Mouse (Mus musculus) lung, postnatal 14 days (tissue): ENCODE data around the gene Manba.
A peak's percentile ranks its signal among the peaks of the same experiment; 100 is the strongest.
"Not testable (repeated sequence)": the region's sequence is repeated elsewhere in the genome, so short reads cannot be mapped to it uniquely, and the experiment has no call there.

Experiments
- DNase-seq: peaks from one replicate; pipeline ENCODE4 v3.0.0; 2021

Manba gene

DNA sequence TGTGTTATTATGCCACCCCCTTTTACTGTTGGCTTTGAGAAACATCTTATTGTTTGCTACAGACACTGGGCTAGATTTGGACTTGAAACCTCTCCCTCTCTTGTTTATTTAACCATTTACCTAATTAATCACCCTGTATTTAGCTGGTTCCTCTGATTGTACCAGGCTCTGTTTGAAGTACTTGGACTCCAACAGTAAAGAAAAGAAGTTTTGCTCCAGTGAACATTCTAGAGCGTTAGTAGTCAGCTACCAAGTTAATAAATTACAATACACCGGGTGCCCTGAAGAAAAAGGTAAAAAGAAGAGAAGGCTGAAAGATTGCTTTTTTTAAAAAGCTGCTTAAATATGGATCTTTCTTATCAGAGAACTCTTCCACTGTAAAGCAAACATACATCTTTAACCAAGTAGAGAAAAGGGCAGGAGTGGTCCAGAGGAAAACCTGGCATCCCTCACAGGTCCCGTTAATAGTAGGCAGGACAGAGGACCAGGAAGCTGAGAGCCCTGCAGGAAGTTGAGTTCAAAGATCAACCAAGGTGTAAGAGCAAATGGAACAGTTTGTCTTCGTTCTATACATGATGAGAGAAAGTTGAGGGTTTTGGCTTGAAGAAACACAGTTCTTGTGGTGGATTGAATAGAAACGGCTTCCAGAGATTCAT lies 4.6 kb downstream of the Manba start:
- no peak for DNase-seq

DNA sequence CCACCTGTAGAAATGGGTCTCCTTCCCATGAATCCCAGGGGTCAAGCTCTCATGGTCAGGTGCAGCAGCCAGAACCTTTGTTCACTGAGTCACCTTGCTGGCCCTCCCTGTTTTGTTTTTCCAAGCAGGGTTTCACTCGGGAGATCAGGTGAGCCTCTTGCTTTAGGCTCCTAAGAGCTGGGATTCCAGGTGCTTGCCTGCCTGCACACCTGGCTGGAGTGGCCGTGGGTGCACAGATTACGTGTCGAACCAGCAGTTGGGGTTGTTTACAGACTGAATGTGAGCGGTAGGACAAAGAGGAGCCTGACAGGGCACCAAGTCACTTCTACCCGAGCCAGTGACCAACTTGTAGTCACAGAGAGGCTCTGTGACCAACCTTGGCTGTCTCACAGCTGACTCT lies 5.7 kb downstream of the Manba start:
- DNase-seq: no peak

DNA sequence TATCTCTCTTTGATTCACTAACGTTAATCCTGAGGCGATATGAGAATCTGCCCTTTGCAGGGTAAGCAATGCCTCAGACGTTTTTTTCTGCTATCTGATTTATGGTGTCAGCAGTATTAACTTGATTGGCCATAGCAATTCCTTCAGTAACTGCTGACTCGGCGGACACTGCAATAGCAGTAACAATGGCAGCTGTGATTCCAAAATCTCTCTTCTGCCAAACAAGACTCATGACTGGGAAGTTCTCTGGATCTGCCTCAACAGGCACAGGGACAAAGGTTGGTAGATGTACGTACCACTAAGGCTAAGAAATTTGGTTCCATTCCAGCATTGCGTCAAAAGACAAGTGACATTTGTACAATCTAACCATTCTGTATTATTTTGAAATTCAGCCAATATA lies 7.9 kb downstream of the Manba start:
- not testable (repeated sequence) for DNase-seq

DNA sequence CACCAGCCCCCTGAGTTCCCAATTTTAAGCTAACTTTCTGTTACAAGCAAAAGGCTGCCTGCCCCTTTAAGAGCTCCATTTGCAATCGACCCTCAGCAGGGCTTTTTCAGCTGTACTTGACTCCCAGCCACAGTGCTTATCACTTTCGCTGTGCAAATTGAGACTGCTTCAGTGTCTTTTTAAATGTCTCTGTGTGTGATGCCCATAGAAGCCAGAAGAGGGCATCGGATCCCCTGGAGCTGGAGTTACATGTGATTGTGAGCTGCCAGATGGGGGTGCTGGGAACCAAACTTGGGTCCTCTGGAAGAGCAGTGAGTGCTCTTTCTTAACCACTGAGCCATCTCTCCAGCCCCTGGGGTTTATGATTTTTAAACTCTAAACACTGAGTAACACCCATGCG lies 12.5 kb downstream of the Manba start:
- not testable (repeated sequence) for DNase-seq

- no peak for DNase-seq
Observed at GRCm38 (mm10) chr3:135498891-135499290, 13.5 kb downstream of the Manba start.

- DNase-seq: no peak
Observed at GRCm38 (mm10) chr3:135503160-135503559, 17.7 kb downstream of the Manba start.

DNA sequence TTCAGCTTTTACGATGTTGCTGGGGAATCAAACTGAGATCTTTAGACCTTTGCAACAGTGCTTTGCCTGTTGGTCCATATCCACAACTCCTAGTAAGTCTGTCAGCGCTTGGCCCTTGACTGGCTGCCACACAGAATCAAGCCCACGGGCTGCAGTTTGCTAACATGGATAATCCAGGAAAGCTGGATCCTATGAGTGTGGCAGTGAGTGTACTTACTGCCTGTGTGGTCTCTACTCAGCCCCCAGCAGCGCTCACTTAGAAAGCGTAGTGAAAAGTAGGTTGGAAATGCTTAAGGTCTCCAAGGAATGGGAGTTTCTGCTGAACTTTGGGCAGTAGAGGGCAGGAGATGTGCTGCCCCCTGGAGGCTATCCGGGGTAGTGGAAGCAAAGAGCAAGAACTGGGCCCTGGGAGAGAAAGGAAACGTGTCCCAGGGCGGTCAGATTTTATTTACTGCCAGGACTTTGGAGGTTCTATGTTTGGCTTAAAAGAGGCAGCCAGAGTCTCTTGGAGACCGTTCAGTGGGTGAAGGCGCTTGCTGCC lies 20.0 kb downstream of the Manba start:
- peak; percentile 84 for DNase-seq

DNA sequence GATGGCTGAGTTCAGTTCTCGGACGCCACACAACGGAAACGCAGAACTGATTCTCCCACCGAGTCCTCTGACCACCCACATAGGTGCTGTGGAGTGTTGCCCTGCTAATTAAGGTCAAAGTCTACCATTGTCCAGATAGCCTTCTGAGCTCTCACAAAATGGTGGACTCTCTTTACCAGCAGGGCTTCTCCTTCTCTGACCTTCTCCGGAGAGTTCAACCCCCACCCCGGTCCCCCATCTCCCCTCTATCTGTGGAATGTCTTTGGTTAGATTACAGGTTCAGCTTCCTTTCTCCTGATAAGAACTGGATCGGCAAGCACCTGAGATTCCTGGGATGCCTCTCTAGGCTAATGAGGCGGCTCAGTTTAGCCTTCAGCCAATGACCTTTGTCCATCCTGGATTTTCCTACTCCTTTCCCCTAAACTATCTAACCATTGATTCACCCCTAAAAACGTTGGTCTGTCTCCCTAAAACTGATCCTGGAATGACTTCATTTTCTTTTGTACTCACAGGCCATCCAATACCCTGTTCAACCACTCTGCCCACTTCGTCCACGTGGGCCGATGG lies 20.6 kb downstream of the Manba start:
- no peak for DNase-seq

- no peak for DNase-seq
Observed at GRCm38 (mm10) chr3:135507506-135507905, 22.1 kb downstream of the Manba start.

DNA sequence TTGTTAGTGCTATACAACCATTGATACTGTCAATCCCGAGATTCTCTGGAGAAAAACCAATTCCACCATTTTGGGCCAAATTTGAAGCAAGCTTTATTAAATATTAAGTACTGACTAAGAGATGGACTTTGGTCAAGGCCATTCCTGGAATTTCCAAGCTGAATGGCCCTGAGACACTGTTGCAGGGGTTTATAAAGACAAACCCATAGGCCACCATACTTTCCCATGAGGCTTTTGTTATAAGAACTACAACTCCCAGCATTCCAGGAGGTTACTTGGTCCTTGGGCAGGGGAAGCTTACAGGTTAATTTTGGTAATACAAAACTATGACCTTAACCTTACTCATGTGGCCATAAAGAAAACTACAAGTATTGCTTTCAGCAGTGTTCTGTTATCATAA lies 22.8 kb downstream of the Manba start:
- DNase-seq: no peak

GRCm38 (mm10) chr3:135510372-135510771 lies 25.0 kb downstream of the Manba start:
- DNase-seq: no peak

- no peak for DNase-seq
Observed at GRCm38 (mm10) chr3:135511683-135512082, 26.3 kb downstream of the Manba start.

GRCm38 (mm10) chr3:135513270-135513669 lies 27.9 kb downstream of the Manba start:
- DNase-seq: no peak

DNA sequence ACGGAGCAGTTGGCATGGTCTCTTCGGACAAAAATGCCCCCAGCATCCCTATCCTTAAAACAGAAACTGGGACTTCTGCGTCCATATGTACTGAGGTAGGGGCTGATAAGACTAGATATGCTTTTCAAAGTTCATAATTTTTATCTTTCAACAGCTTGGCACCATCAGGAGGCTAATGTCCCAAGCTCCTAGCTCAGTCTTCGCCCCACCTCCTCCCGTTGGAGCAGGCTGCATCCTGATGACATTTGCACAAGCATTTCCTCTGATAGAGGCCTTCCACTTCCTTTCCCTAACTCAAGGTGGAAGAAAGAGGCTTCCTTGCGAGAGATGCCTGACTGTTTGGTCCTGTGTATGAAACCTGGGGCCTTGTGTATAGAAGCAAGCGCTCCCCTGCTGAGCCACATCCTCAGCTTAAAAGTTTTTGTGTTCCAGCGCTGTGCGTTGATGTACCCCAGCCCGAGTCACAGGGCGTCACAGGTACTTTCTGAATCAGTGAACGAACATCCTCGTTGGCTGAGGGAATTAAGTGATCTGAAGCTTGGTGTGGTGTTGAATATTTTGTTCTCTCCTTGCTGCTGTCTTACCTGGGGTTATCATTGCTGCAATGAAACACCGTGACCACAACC lies 28.5 kb downstream of the Manba start:
- no peak for DNase-seq

DNA sequence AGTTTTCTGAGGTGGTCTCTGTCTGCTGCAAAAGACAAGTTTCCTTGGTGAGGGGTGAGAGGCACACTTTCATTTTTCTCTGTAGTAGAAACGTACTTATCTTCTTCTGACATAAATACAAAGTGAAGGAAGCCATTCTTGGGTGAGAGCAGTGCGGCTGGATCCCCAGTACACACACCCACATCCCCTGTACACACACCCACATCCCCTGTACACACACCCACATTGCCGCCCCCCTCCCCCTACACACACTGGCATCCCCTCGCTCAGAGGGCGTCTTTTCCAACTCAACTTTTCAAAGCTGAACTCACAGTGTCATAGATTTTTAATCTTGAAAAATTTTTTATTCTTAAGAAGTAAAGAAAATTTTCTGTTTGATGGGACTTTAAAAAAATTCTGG lies 29.8 kb downstream of the Manba start:
- DNase-seq: no peak

DNA sequence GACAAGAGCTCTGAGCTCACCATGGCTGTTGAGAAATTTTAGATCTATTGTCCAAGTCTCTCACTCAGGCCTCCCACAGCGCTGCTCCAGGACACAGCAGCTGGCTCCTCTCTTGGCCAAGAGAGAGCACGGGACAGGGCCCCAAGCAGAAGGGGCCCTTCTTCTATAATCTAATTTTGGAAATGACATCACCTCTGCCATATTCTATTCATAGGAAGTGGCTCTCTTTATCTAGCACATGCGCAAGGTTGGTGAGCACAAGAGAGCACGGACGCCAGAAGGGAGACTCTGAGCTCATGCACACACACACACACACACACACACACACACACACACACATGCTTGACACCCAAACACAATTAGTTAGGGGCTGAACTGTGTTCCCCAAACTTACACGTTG lies 31.5 kb downstream of the Manba start:
- peak; percentile 51 for DNase-seq

DNA sequence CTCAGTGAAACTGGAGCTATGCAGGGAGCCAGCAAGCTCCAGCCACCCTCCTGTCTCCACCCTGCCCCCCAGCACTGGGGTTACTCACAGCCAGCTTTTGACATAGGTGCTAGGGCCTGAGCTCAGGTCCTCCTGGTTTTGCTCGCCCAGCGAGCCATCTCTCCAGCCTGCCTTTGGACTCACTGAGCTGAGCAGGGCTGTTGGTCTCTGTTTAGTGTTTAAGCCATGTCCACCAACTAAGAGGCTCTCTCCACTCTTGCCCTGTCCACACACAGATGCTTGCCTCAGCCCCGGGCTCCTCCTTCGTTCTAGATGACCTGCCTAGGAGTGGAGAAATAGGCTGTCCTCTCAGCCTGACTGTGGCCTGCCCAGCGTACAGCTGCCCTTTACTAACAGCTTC lies 33.5 kb downstream of the Manba start:
- DNase-seq: no peak

- no peak for DNase-seq
Observed at GRCm38 (mm10) chr3:135519584-135519983, 34.2 kb downstream of the Manba start.

- DNase-seq: peak; percentile 80
Observed at GRCm38 (mm10) chr3:135521963-135522362, 36.6 kb downstream of the Manba start.

DNA sequence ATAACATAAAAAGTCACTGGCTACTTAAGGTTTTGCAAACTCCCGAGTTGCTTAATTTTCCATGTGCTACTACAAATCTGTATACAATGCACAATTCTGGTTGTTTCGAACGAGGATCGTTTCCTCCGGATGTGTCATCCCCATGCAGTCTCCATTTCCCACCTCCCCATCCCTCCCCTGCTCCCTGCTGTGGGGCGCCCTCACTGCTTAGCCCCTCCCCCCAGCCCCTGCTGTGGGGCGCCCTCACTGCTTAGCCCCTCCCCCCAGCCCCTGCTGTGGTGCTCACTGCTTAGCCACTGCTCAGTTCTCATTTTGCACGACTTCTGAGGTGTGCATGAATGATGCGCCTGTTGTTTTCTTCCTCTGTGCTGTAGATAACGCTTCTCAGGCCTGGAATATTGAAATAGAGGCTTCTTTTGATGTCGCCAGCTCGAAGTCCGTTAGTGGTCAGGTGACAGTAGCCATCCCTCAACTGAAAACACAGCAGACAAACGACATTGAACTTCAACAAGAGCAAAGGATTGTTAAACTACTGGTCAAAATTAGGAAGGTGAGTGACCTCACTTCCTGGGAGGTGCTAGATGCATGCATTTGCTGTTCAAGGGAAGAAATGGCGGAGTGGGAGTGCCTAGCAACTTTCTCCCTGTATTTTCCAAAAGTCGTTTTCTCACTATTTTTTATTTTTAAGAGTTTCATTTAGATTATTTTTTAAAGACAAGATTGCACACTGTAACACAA lies 37.4 kb downstream of the Manba start:
- DNase-seq: no peak

DNA sequence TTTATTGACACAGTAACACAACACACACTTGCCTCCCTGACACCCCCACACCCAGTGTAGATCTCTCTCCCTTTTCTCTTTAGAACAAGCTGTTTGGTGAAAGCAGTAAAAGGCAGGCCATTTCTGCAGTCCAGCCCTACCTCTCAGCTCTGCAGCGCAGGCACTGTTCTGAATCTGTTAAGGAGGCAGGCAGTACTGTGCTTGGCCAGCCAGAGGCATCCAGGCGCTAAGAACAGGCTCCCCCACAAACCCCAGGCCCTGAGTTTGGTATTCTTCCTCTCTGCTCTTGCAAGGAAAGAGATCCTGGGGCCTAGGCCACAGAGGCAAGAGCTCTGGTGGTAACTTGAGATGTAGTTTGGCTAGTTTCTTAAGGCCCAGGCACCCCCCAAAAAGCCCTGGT lies 39.5 kb downstream of the Manba start:
- DNase-seq: not testable (repeated sequence)

GRCm38 (mm10) chr3:135529670-135530069 lies 44.3 kb downstream of the Manba start:
- DNase-seq: no peak

GRCm38 (mm10) chr3:135531762-135532161 lies 46.4 kb downstream of the Manba start:
- DNase-seq: no peak

GRCm38 (mm10) chr3:135534103-135534502 lies 48.7 kb downstream of the Manba start:
- peak; percentile 10 for DNase-seq
